Mouse (Mus musculus): ENCODE measurements around the gene Zfp853. TPM values are rescaled to one million over a fixed set of nuclear protein-coding genes. Genes with fewer than 3 reads are reported as not detected.

Gene Zfp853
- polyA plus RNA-seq, 1 experiment from 2014 or later = not detected

DNA sequence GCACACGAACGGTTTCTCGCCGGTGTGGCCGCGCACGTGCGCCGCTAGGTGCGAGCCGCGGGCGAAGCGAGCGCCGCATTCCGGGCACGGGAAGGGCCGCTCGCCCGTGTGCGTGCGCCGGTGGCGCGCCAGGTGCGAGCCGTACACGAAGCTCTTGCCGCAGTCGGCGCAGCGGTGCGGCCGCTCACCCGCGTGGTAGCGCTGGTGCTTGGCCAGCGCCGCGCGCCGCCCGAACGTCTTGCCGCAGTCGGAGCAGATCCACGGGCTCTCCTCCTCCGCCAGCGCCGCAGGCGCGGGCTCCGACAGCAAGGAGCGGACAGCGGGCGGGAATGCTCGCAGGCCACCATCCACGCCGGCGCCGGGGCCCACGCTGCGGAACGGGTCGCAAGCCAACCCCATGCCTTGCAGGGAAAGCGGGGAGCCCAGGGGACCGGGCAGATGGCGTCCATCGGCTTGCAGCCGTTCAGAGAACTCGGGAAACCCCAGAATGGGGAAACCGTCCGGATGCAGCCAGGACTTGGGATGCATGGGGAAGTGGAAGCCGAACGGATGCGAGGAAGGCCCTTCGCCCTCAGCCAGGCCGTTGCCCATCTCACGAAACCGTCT, 39.4 kb downstream of the Zfp853 start:
- Histone ChIP-seq H3K4me2 (replicated peaks; ENCODE audit: low read depth, low read length) (peak overlapping the region; percentile 65), H3K9me3 (ENCODE audit: low read length) (no peaks in the 10 kb centered on the region), H3K9ac (replicated peaks; ENCODE audit: low read depth) (no peak overlapping the region), H3K27ac (ENCODE audit: low read length) (no peak overlapping the region), H3K27me3 (replicated peaks; ENCODE audit: insufficient read depth, low read length) (peaks cover 47% of the 10 kb centered on the region), H3K36me3 (ENCODE audit: insufficient read depth, low read length) (no peaks in the 10 kb centered on the region; the same call in 1 of the 2 replicates), H3K4me1 (ENCODE audit: insufficient read depth, low read depth, low read length) (peaks cover 8% of the 10 kb centered on the region; the same call in 1 of the 2 replicates), H3K4me3 (ENCODE audit: low read depth, low read length) (peak overlapping the region; percentile 35)
- TF ChIP-seq EP300 (IDR thresholded peaks at IDR 0.05) (no peak), CTCF (IDR thresholded peaks at IDR 0.05) (no peak)
- WGBS = 8% methylated on average over 57 of the region's 81 CpGs
- ATAC-seq (peak; percentile 16; the same call in 1 of the 2 replicates), DNase-seq (ENCODE audit: low spot score) (no peak)

DNA sequence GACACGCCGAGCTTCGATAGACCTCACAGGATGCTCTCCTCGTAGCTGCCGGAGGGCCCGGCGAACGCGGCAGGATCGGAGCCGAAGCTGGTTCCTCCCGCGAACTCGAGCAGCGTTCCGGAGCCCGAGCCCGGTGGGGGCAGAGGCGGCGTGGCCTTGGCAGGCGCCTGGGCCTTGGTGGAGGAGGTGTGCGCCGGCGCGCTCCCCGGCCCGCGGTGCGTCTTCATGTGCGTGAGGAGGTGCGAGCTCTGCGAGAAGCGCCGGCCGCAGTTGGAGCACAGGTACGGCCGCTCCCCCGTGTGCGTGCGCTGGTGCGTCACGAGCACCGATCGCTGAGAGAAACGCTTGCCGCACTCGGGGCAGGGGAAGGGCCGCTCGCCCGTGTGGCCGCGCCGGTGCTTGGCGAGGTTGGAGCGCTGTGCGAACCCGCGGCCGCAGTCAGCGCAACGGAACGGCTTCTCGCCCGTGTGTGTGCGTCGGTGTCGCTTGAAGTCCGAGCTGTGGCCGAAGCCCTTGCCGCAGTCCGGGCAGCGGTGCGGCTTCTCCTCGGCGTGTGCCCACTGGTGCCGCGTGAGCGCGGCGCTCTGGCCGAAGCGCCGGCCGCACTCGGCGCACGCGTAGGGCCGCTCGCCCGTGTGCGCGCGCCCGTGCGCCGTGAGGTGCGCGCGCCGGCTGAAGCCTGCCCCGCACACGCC, 40.1 kb downstream of the Zfp853 start:
- TF ChIP-seq CTCF (IDR thresholded peaks at IDR 0.05) (no peak), EP300 (IDR thresholded peaks at IDR 0.05) (no peak)
- peak overlapping the region; percentile 35 for H3K4me3 ChIP-seq (ENCODE audit: low read depth, low read length)
- H3K36me3 ChIP-seq (ENCODE audit: insufficient read depth, low read length) = no peaks in the 10 kb centered on the region; the same call in 1 of the 2 replicates
- DNase-seq (ENCODE audit: low spot score) = no peak
- no peak overlapping the region for H3K9ac ChIP-seq (replicated peaks; ENCODE audit: low read depth)
- ATAC-seq = 0 out of 2 replicates have a peak, but pooled peaks have one; percentile 17
- peaks cover 8% of the 10 kb centered on the region; the same call in 1 of the 2 replicates for H3K4me1 ChIP-seq (ENCODE audit: insufficient read depth, low read depth, low read length)
- no peaks in the 10 kb centered on the region for H3K9me3 ChIP-seq (ENCODE audit: low read length)
- peak overlapping the region; percentile 65 for H3K4me2 ChIP-seq (replicated peaks; ENCODE audit: low read depth, low read length)
- 6% methylated on average over 89 of the region's 103 CpGs for WGBS
- H3K27ac ChIP-seq (ENCODE audit: low read length) = no peak overlapping the region
- H3K27me3 ChIP-seq (replicated peaks; ENCODE audit: insufficient read depth, low read length) = peaks cover 47% of the 10 kb centered on the region

DNA sequence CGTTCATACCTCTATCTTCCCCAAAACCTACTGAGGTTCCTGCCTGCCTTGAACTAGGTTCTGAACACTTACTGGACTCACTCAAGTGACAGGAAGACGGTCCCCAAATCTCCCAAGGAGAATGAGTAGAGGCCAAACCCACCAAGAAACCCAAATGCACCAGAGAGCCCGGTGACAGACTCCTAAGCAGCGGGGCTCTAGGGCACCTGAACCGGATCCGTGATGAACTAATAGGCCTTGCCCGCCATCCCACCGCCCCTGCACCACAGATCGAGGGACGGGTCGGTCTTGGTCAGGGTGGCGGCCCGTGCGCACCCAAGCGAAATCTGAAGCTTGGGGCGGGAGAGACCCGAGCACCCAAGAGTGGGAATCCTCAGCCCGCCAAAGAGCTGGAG, 40.6 kb downstream of the Zfp853 start:
- H3K27ac ChIP-seq (ENCODE audit: low read length) = no peak overlapping the region
- no peak for TF ChIP-seq CTCF (IDR thresholded peaks at IDR 0.05)
- TF ChIP-seq EP300 (IDR thresholded peaks at IDR 0.05) = no peak
- H3K36me3 ChIP-seq (ENCODE audit: insufficient read depth, low read length) = no peaks in the 10 kb centered on the region; the same call in 1 of the 2 replicates
- DNase-seq (ENCODE audit: low spot score) (no peak), ATAC-seq (no peak)
- H3K9ac ChIP-seq (replicated peaks; ENCODE audit: low read depth) = no peak overlapping the region
- H3K4me1 ChIP-seq (ENCODE audit: insufficient read depth, low read depth, low read length) = peaks cover 8% of the 10 kb centered on the region; the same call in 1 of the 2 replicates
- peaks cover 47% of the 10 kb centered on the region for H3K27me3 ChIP-seq (replicated peaks; ENCODE audit: insufficient read depth, low read length)
- H3K4me2 ChIP-seq (replicated peaks; ENCODE audit: low read depth, low read length) = no peak overlapping the region
- no peaks in the 10 kb centered on the region for H3K9me3 ChIP-seq (ENCODE audit: low read length)
- WGBS = 40% methylated on average over 18 of the region's 18 CpGs
- H3K4me3 ChIP-seq (ENCODE audit: low read depth, low read length) = peak overlapping the region; percentile 35; the same call in 1 of the 2 replicates

DNA sequence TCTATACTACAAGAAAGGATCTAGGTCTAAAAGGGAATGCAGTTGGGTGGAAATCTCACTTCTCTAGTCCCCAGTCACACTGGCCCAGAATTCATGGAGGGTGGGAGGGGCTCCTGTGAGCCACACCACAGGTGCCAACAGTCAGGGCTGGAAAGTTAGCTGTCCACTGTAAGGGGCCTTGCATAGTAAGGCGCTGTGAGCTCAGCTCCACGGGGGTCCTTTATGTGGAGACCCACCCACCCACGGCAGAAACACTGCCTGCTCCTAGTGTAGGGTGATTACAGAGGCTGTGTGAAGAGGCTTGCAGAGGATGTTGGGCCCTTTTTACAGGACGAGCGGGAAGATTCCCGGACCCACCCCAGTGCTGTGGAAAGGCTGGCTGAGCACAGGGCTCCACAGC, 41.4 kb downstream of the Zfp853 start:
- no peak overlapping the region for H3K4me2 ChIP-seq (replicated peaks; ENCODE audit: low read depth, low read length)
- H3K27ac ChIP-seq (ENCODE audit: low read length) = no peak overlapping the region
- peaks cover 47% of the 10 kb centered on the region for H3K27me3 ChIP-seq (replicated peaks; ENCODE audit: insufficient read depth, low read length)
- H3K9ac ChIP-seq (replicated peaks; ENCODE audit: low read depth) = no peak overlapping the region
- peaks cover 8% of the 10 kb centered on the region; the same call in 1 of the 2 replicates for H3K4me1 ChIP-seq (ENCODE audit: insufficient read depth, low read depth, low read length)
- H3K9me3 ChIP-seq (ENCODE audit: low read length) = no peaks in the 10 kb centered on the region
- DNase-seq (ENCODE audit: low spot score) (no peak), ATAC-seq (no peak)
- TF ChIP-seq CTCF (IDR thresholded peaks at IDR 0.05) = no peak
- no peak for TF ChIP-seq EP300 (IDR thresholded peaks at IDR 0.05)
- no peak overlapping the region for H3K4me3 ChIP-seq (ENCODE audit: low read depth, low read length)
- 59% methylated on average over 6 of the region's 6 CpGs for WGBS
- H3K36me3 ChIP-seq (ENCODE audit: insufficient read depth, low read length) = peaks cover 2% of the 10 kb centered on the region; the same call in 1 of the 2 replicates

DNA sequence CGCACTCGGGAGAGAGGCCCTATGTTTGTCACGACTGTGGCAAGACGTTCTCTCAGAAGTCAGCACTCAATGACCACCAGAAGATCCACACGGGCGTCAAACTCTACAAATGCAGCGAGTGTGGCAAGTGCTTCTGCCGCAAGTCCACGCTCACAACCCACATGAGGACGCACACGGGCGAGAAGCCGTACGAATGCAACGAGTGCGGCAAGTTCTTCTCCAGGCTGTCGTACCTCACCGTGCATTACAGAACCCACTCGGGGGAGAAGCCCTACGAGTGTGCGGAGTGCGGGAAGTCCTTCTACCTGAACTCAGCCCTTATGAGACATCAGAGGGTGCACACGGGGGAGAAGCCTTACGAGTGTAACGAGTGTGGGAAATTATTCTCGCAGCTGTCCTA, 48.5 kb downstream of the Zfp853 start:
- 96% methylated on average over 26 of the region's 26 CpGs for WGBS

More for the DNA sequence above, 48.5 kb downstream of the Zfp853 start:
- Histone ChIP-seq H3K4me2 (replicated peaks; ENCODE audit: low read depth, low read length) (no peak overlapping the region), H3K9me3 (ENCODE audit: low read length) (no peaks in the 10 kb centered on the region), H3K27ac (ENCODE audit: low read length) (no peak overlapping the region), H3K9ac (replicated peaks; ENCODE audit: low read depth) (no peak overlapping the region), H3K4me1 (ENCODE audit: insufficient read depth, low read depth, low read length) (no peaks in the 10 kb centered on the region), H3K4me3 (ENCODE audit: low read depth, low read length) (no peak overlapping the region), H3K36me3 (ENCODE audit: insufficient read depth, low read length) (peaks cover 51% of the 10 kb centered on the region), H3K27me3 (replicated peaks; ENCODE audit: insufficient read depth, low read length) (no peaks in the 10 kb centered on the region)
- DNase-seq (ENCODE audit: low spot score) (no peak), ATAC-seq (no peak)
- TF ChIP-seq CTCF (IDR thresholded peaks at IDR 0.05) = no peak
- no peak for TF ChIP-seq EP300 (IDR thresholded peaks at IDR 0.05)

Other genes starting within 250 kb of the Zfp853 start
- 23.2 and 26.0 TPM in 2 replicates for gene Rnf216, start 180.6 kb downstream of the Zfp853 start, polyA plus RNA-seq (2015; fragmentation: Nextera tagmentation; extraction: Ambion mirVana)
- gene Olfr718-ps1, start 146.0 kb downstream of the Zfp853 start, polyA plus RNA-seq (2015; fragmentation: Nextera tagmentation; extraction: Ambion mirVana) = not detected in 2 replicates
- gene Rbak, start 112.8 kb downstream of the Zfp853 start, polyA plus RNA-seq (2015; fragmentation: Nextera tagmentation; extraction: Ambion mirVana) = 8.0 and 9.1 TPM in 2 replicates
- gene Spdye4b, start 112.6 kb downstream of the Zfp853 start, polyA plus RNA-seq (2015; fragmentation: Nextera tagmentation; extraction: Ambion mirVana) = not detected in 2 replicates
- not detected in 2 replicates for gene Spdye4a, start 66.7 kb downstream of the Zfp853 start, polyA plus RNA-seq (2015; fragmentation: Nextera tagmentation; extraction: Ambion mirVana)
- gene Zfp12, start 58.5 kb downstream of the Zfp853 start, polyA plus RNA-seq (2015; fragmentation: Nextera tagmentation; extraction: Ambion mirVana) = 6.7 and 7.5 TPM in 2 replicates
- 1.4 and 1.6 TPM in 2 replicates for gene Zfp316, start 23.6 kb downstream of the Zfp853 start, polyA plus RNA-seq (2015; fragmentation: Nextera tagmentation; extraction: Ambion mirVana)
- 18.2 and 19.5 TPM in 2 replicates for gene E130309D02Rik, start 21.7 kb upstream of the Zfp853 start, polyA plus RNA-seq (2015; fragmentation: Nextera tagmentation; extraction: Ambion mirVana)
- 72.1 and 87.5 TPM in 2 replicates for gene Zdhhc4, start 35.6 kb upstream of the Zfp853 start, polyA plus RNA-seq (2015; fragmentation: Nextera tagmentation; extraction: Ambion mirVana)
- not detected in 2 replicates for gene Grid2ip, start 63.7 kb upstream of the Zfp853 start, polyA plus RNA-seq (2015; fragmentation: Nextera tagmentation; extraction: Ambion mirVana)
- 233 and 242 TPM in 2 replicates for gene Kdelr2, start 110.2 kb upstream of the Zfp853 start, polyA plus RNA-seq (2015; fragmentation: Nextera tagmentation; extraction: Ambion mirVana)
- 5.9 and 6.0 TPM in 2 replicates for gene Daglb, start 171.0 kb upstream of the Zfp853 start, polyA plus RNA-seq (2015; fragmentation: Nextera tagmentation; extraction: Ambion mirVana)
- 439 and 450 TPM in 2 replicates for gene Rac1, start 234.4 kb upstream of the Zfp853 start, polyA plus RNA-seq (2015; fragmentation: Nextera tagmentation; extraction: Ambion mirVana)

Data from lung, postnatal 0 days (tissue).